Mouse (Mus musculus): ENCODE data around the gene Acyp2.

- TF ChIP-seq CTCF (IDR thresholded peaks at IDR 0.05; ENCODE audit: extremely low read depth, insufficient read depth, low read length) = no peak
- no peak for TF ChIP-seq POLR2A (IDR thresholded peaks at IDR 0.05; ENCODE audit: extremely low read depth, insufficient read depth, low read length)
These were observed 33.4 kb downstream of the Acyp2 start for GRCm38 (mm10) chr11:30615977-30616376.

Data from cortical plate, adult 2 months (tissue).